Comparison of ENCODE assay signal across 9 mouse cellular contexts in the genomic region with DNA sequence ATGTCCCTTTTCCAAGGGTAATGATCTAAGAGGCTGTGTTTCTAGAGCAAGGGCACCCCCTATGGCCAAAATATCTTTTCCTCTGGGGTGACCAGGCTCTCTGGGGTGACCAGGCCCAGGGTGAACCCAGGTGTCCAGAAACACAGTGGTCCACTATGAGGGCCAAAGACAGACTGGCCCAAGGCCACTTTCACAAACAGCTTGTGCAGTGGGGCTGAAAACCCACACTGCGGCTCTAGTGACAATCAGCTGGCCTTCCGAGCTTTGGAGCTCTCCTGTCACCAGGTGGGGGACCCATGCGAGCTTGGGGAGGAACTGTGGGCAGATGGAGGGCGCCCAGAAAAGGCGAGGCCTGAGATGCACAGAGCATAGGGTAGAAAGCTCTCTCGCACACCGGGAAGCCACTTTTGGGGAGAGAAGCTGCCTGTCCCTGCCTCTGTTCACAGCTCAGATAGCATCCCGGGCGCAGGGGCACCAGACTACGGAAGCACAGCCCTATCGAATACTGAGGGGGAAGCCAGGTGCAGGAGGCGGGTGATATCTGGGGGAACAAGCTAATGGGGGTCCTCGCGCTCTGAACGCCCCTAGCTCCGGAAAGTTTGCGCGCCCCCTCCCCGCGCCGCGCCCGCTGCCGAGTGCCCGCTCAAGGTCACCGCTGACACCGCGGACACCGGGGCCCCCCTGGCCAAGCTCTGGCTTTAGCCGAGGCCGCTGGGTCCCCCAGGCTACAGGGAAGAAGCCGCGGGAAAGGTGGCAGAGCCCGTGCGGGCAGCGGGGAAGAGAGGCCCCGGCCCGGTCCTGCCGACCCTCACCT. TPM values are rescaled to one million over a fixed set of nuclear protein-coding genes. Genes with fewer than 3 reads are reported as not detected.
A peak's percentile ranks its signal among the peaks of the same experiment; 100 is the strongest.
DNase-seq lines count a peak whose midpoint lies in the region; ATAC-seq lines count a peak whose summit lies in the region.
"Had no signal": no experiment of that assay in that cellular context is flagged by ENCODE, and none has a peak within 500 bp of the region (broad histone marks: within the 10 kb centered on the region; RNA-seq: fewer than 3 reads in every experiment).

No protein-coding gene starts in this region.

- H3K36me3 ChIP-seq in heart, embryonic 13.5 days: no peaks in the 10 kb centered on the region
- H3K36me3 ChIP-seq in midbrain, embryonic 14.5 days (ENCODE audit: control insufficient read depth, insufficient read depth, low read length): no peaks in the 10 kb centered on the region

- WGBS in heart, embryonic 13.5 days: 1% methylated on average over 39 of the region's 39 CpGs
- 2% methylated on average over 39 of the region's 39 CpGs for WGBS in midbrain, embryonic 14.5 days

- peaks cover 97% of the 10 kb centered on the region for H3K27me3 ChIP-seq in heart, embryonic 13.5 days (replicated peaks)
- H3K27me3 ChIP-seq in midbrain, embryonic 14.5 days (ENCODE audit: control insufficient read depth, insufficient read depth, low read length): peaks cover 23% of the 10 kb centered on the region

- peak overlapping the region; percentile 87 for H3K4me2 ChIP-seq in heart, embryonic 13.5 days
- H3K4me2 ChIP-seq in midbrain, embryonic 14.5 days (ENCODE audit: low read length): peak overlapping the region; percentile 96

- peak overlapping the region; percentile 59 for H3K4me3 ChIP-seq in heart, embryonic 13.5 days
- peak overlapping the region; percentile 59 for H3K4me3 ChIP-seq in midbrain, embryonic 14.5 days (replicated peaks; ENCODE audit: low read depth, low read length)
- H3K4me3 ChIP-seq: myocyte had no signal

- peaks cover 5% of the 10 kb centered on the region; the same call in 1 of the 2 replicates for H3K4me1 ChIP-seq in heart, embryonic 13.5 days
- no peaks in the 10 kb centered on the region for H3K4me1 ChIP-seq in midbrain, embryonic 14.5 days (ENCODE audit: control insufficient read depth, insufficient read depth, low read length)

- no peak; the same call in 1 of the 2 replicates for ATAC-seq in heart, embryonic 13.5 days (ENCODE audit: extremely low read depth, insufficient number of reproducible peaks, low FRiP score, low TSS enrichment)
- no peak for ATAC-seq in midbrain, embryonic 14.5 days (ENCODE audit: low FRiP score, low TSS enrichment)
- no peak for ATAC-seq in megakaryocyte progenitor cell, adult 5-6 weeks (replicated peaks; ENCODE audit: poor library complexity)
- ATAC-seq in erythroid progenitor cell, adult 5-6 weeks (replicated peaks; ENCODE audit: low FRiP score, poor library complexity, severe bottlenecking): no peak

- peak; percentile 55 for DNase-seq in layer of hippocampus, adult 11-12 months (ENCODE audit: low spot score)
- DNase-seq in layer of hippocampus, adult 9-10 months (ENCODE audit: low spot score): no peak
- DNase-seq in cerebellum, adult 8-10 months: peak; percentile 84
- peak; percentile 6 for DNase-seq in kidney, postnatal 10 days
- DNase-seq in midbrain, embryonic 14.5 days: peak; percentile 45

- no peak overlapping the region for H3K27ac ChIP-seq in heart, embryonic 13.5 days (replicated peaks)
- H3K27ac ChIP-seq in midbrain, embryonic 14.5 days (replicated peaks; ENCODE audit: low read depth, low read length): no peak overlapping the region

- H3K9ac ChIP-seq in heart, embryonic 13.5 days: peak overlapping the region; percentile 71
- peak overlapping the region; percentile 74 for H3K9ac ChIP-seq in midbrain, embryonic 14.5 days (replicated peaks; ENCODE audit: low read length)

- no peaks in the 10 kb centered on the region for H3K9me3 ChIP-seq in heart, embryonic 13.5 days
- no peaks in the 10 kb centered on the region for H3K9me3 ChIP-seq in midbrain, embryonic 14.5 days (ENCODE audit: control insufficient read depth, low read length)

RNA-seq across cellular contexts. Expression of a gene that starts 1.1 kb away (rescaled TPM):
- 0.07 and 0.18 TPM in 2 replicates for polyA plus RNA-seq in heart, embryonic 13.5 days (2015; fragmentation: Nextera tagmentation; extraction: Ambion mirVana)
- 23.5 and 24.1 TPM in 2 replicates for polyA plus RNA-seq in midbrain, embryonic 14.5 days (2014; fragmentation: Nextera tagmentation; extraction: Ambion mirVana)
- not detected in 2 replicates for total RNA-seq in megakaryocyte progenitor cell, adult 5-6 weeks (2015)
- total RNA-seq in megakaryocyte progenitor cell, adult 5-6 weeks (2017): not detected in 2 replicates
- not detected in 2 replicates for total RNA-seq in erythroid progenitor cell, adult 5-6 weeks (2015; ENCODE audit: low replicate concordance)
- not detected in 2 replicates for total RNA-seq in erythroid progenitor cell, adult 5-6 weeks (2017; ENCODE audit: low replicate concordance)
- polyA plus RNA-seq: myocyte had no signal
